Mouse (Mus musculus): ENCODE results near the gene Pigk.
"Not testable (repeated sequence)": the region's sequence is repeated elsewhere in the genome, so short reads cannot be mapped to it uniquely, and the experiment has no call there.

Pigk gene

GRCm38 (mm10) chr3:152764516-152765312 is 50.8 kb downstream of the Pigk start:
- Histone ChIP-seq H3K4me1 (replicated peaks; ENCODE audit: low read depth, low read length) (peaks cover 17% of the 10 kb centered on the region), H3K9me3 (ENCODE audit: low read length) (no peaks in the 10 kb centered on the region), H3K4me3 (replicated peaks; ENCODE audit: low read length) (no peak overlapping the region), H3K36me3 (ENCODE audit: insufficient read depth, low read length) (peaks cover 22% of the 10 kb centered on the region), H3K27me3 (ENCODE audit: insufficient read depth, low read length) (no peaks in the 10 kb centered on the region)
- no peak for TF ChIP-seq CTCF (conservative IDR thresholded peaks at IDR 0.05; ENCODE audit: low read length)
- no peak for TF ChIP-seq NANOG (IDR thresholded peaks at IDR 0.05; ENCODE audit: borderline replicate concordance, low read length)
- TF ChIP-seq POU5F1 (IDR thresholded peaks at IDR 0.05; ENCODE audit: borderline replicate concordance, low read length): no peak

GRCm38 (mm10) chr3:152767485-152767884 is 53.6 kb downstream of the Pigk start:
- Histone ChIP-seq H3K9me3 (ENCODE audit: low read length) (no peaks in the 10 kb centered on the region), H3K4me3 (replicated peaks; ENCODE audit: low read length) (no peak overlapping the region), H3K27me3 (ENCODE audit: insufficient read depth, low read length) (no peaks in the 10 kb centered on the region), H3K4me1 (replicated peaks; ENCODE audit: low read depth, low read length) (peaks cover 17% of the 10 kb centered on the region), H3K36me3 (ENCODE audit: insufficient read depth, low read length) (peaks cover 27% of the 10 kb centered on the region)
- TF ChIP-seq CTCF (conservative IDR thresholded peaks at IDR 0.05; ENCODE audit: low read length): no peak
- TF ChIP-seq POU5F1 (IDR thresholded peaks at IDR 0.05; ENCODE audit: borderline replicate concordance, low read length): no peak
- no peak for TF ChIP-seq NANOG (IDR thresholded peaks at IDR 0.05; ENCODE audit: borderline replicate concordance, low read length)

- H3K4me1 ChIP-seq (replicated peaks; ENCODE audit: low read depth, low read length): peaks cover 2% of the 10 kb centered on the region; the same call in 1 of the 2 replicates
- no peaks in the 10 kb centered on the region for H3K9me3 ChIP-seq (ENCODE audit: low read length)
- no peak for TF ChIP-seq CTCF (conservative IDR thresholded peaks at IDR 0.05; ENCODE audit: low read length)
- TF ChIP-seq NANOG (IDR thresholded peaks at IDR 0.05; ENCODE audit: borderline replicate concordance, low read length): no peak
- TF ChIP-seq POU5F1 (IDR thresholded peaks at IDR 0.05; ENCODE audit: borderline replicate concordance, low read length): no peak
- no peaks in the 10 kb centered on the region for H3K27me3 ChIP-seq (ENCODE audit: insufficient read depth, low read length)
- peaks cover 27% of the 10 kb centered on the region for H3K36me3 ChIP-seq (ENCODE audit: insufficient read depth, low read length)
- H3K4me3 ChIP-seq (replicated peaks; ENCODE audit: low read length): no peak overlapping the region
Measured at GRCm38 (mm10) chr3:152770056-152770455, 56.2 kb downstream of the Pigk start.

DNA sequence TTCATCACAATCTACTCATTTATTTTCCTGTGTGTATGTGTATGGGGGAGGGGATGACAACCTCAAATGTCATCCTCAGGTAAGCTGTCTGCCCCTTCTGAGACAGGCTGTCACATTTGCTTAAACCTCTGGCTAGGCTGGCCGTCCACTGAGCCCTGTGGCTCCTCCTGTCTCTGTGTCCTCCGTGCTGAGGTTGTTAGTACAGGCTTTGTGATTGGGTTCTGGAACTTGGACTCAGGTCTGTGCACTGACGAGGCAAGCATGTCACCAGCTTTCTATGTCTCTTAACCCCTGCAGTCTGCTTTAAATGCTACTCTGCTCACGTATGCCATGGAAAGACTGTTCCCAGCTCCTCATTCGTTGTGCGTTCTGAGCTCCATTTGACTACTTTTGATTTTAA is 62.5 kb downstream of the Pigk start:
- H3K9me3 ChIP-seq (ENCODE audit: low read length): no peaks in the 10 kb centered on the region
- H3K4me1 ChIP-seq (replicated peaks; ENCODE audit: low read depth, low read length): no peaks in the 10 kb centered on the region

DNA sequence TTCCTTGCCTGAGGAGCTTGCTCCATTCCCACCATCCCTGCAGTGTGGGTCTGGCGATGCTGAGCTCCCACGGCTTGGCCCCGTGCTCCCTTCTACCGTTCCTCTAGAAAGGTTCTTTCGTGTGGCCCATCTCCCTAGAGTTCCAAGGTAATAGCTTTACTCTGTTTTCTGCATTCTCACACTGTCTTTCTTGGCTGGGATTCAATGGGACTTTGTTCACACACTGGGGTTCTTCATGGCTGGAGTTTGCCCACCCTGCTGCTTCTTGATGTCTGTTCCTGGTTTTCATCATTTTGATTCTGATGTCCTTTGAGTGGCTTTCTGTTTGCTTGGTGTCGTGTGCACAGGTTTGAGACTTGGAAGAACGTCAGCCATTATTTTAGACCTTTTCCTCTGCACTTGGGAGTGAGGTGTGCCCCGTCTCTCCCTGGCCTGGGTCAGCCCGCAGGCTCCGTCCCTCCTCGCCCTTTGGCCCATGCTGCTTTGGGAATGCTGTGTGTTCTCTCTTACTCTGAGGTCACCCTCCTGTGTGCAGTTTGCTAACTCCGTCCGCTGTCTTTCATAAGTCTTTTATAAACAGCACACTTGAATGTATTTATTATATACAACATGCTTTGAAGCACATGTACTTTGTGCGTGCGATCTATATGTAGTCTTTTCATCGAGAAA is 63.1 kb downstream of the Pigk start:
- TF ChIP-seq CTCF (conservative IDR thresholded peaks at IDR 0.05; ENCODE audit: low read length): no peak
- no peak for TF ChIP-seq NANOG (IDR thresholded peaks at IDR 0.05; ENCODE audit: borderline replicate concordance, low read length)
- no peak for TF ChIP-seq POU5F1 (IDR thresholded peaks at IDR 0.05; ENCODE audit: borderline replicate concordance, low read length)
- no peaks in the 10 kb centered on the region for H3K27me3 ChIP-seq (ENCODE audit: insufficient read depth, low read length)
- no peaks in the 10 kb centered on the region for H3K9me3 ChIP-seq (ENCODE audit: low read length)
- H3K4me3 ChIP-seq (replicated peaks; ENCODE audit: low read length): no peak overlapping the region
- H3K36me3 ChIP-seq (ENCODE audit: insufficient read depth, low read length): no peaks in the 10 kb centered on the region
- H3K4me1 ChIP-seq (replicated peaks; ENCODE audit: low read depth, low read length): no peaks in the 10 kb centered on the region

More for the DNA sequence above, 62.5 kb downstream of the Pigk start:
- no peaks in the 10 kb centered on the region for H3K27me3 ChIP-seq (ENCODE audit: insufficient read depth, low read length)
- H3K36me3 ChIP-seq (ENCODE audit: insufficient read depth, low read length): no peaks in the 10 kb centered on the region
- H3K4me3 ChIP-seq (replicated peaks; ENCODE audit: low read length): no peak overlapping the region
- TF ChIP-seq POU5F1 (IDR thresholded peaks at IDR 0.05; ENCODE audit: borderline replicate concordance, low read length): no peak
- no peak for TF ChIP-seq CTCF (conservative IDR thresholded peaks at IDR 0.05; ENCODE audit: low read length)
- TF ChIP-seq NANOG (IDR thresholded peaks at IDR 0.05; ENCODE audit: borderline replicate concordance, low read length): no peak

- no peaks in the 10 kb centered on the region for H3K4me1 ChIP-seq (replicated peaks; ENCODE audit: low read depth, low read length)
- no peaks in the 10 kb centered on the region for H3K9me3 ChIP-seq (ENCODE audit: low read length)
- no peak overlapping the region for H3K4me3 ChIP-seq (replicated peaks; ENCODE audit: low read length)
- no peak for TF ChIP-seq NANOG (IDR thresholded peaks at IDR 0.05; ENCODE audit: borderline replicate concordance, low read length)
- no peak for TF ChIP-seq POU5F1 (IDR thresholded peaks at IDR 0.05; ENCODE audit: borderline replicate concordance, low read length)
- TF ChIP-seq CTCF (conservative IDR thresholded peaks at IDR 0.05; ENCODE audit: low read length): no peak
- no peaks in the 10 kb centered on the region for H3K36me3 ChIP-seq (ENCODE audit: insufficient read depth, low read length)
- H3K27me3 ChIP-seq (ENCODE audit: insufficient read depth, low read length): no peaks in the 10 kb centered on the region
Measured at GRCm38 (mm10) chr3:152779819-152780218, 65.9 kb downstream of the Pigk start.

- no peaks in the 10 kb centered on the region for H3K4me1 ChIP-seq (replicated peaks; ENCODE audit: low read depth, low read length)
- H3K27me3 ChIP-seq (ENCODE audit: insufficient read depth, low read length): no peaks in the 10 kb centered on the region
- TF ChIP-seq CTCF (conservative IDR thresholded peaks at IDR 0.05; ENCODE audit: low read length) (peak; percentile 62), POU5F1 (IDR thresholded peaks at IDR 0.05; ENCODE audit: borderline replicate concordance, low read length) (no peak)
- no peaks in the 10 kb centered on the region for H3K9me3 ChIP-seq (ENCODE audit: low read length)
- no peak overlapping the region for H3K4me3 ChIP-seq (replicated peaks; ENCODE audit: low read length)
- peaks cover 15% of the 10 kb centered on the region for H3K36me3 ChIP-seq (ENCODE audit: insufficient read depth, low read length)
Measured at GRCm38 (mm10) chr3:152783792-152784191, 69.9 kb downstream of the Pigk start.

DNA sequence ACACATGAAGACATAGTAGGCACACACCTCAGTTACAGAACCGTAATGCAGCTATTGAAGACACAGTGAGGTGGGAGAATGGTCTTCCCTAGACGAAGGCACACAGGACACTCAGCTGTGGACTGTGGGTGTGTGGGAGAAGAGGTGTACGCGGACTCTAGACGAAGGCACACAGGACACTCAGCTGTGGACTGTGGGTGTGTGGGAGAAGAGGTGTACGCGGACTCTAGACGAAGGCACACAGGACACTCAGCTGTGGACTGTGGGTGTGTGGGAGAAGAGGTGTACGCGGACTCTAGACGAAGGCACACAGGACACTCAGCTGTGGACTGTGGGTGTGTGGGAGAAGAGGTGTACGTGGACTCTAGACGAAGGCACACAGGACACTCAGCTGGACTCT is 70.5 kb downstream of the Pigk start:
- not testable (repeated sequence) for H3K9me3 ChIP-seq (ENCODE audit: low read length); H3K4me1 ChIP-seq (replicated peaks; ENCODE audit: low read depth, low read length); H3K27me3 ChIP-seq (ENCODE audit: insufficient read depth, low read length); H3K4me3 ChIP-seq (replicated peaks; ENCODE audit: low read length)
- peaks cover 15% of the 10 kb centered on the region for H3K36me3 ChIP-seq (ENCODE audit: insufficient read depth, low read length)

GRCm38 (mm10) chr3:152788301-152788953 is 74.5 kb downstream of the Pigk start:
- H3K27me3 ChIP-seq (ENCODE audit: insufficient read depth, low read length); H3K4me1 ChIP-seq (replicated peaks; ENCODE audit: low read depth, low read length); H3K9me3 ChIP-seq (ENCODE audit: low read length); H3K4me3 ChIP-seq (replicated peaks; ENCODE audit: low read length): not testable (repeated sequence)
- peaks cover 15% of the 10 kb centered on the region for H3K36me3 ChIP-seq (ENCODE audit: insufficient read depth, low read length)
